Mouse (Mus musculus): ENCODE results near the gene Olfr191.
"Not testable (repeated sequence)": the region's sequence is repeated elsewhere in the genome, so short reads cannot be mapped to it uniquely, and the experiment has no call there.

Gene Olfr191

GRCm38 (mm10) chr16:59089722-59090121 lies at the start of gene Olfr191:
TSS of gene Olfr191 (minus strand) at chr16:59089822.
- not testable (repeated sequence) for DNase-seq (ENCODE audit: low read depth, low spot score)

- DNase-seq (ENCODE audit: low read depth, low spot score): no peak
Measured at GRCm38 (mm10) chr16:59130740-59131139, 41.1 kb upstream of the Olfr191 start.

- no peak for DNase-seq (ENCODE audit: low read depth, low spot score)
Measured at GRCm38 (mm10) chr16:59120969-59121368, 31.3 kb upstream of the Olfr191 start, which contains the start of gene Olfr194. TSS of gene Olfr194 (minus strand) at chr16:59121069.

GRCm38 (mm10) chr16:59111781-59112180 lies 22.2 kb upstream of the Olfr191 start, which contains the start of gene Olfr193:
TSS of gene Olfr193 (minus strand) at chr16:59111881.
- no peak for DNase-seq (ENCODE audit: low read depth, low spot score)

GRCm38 (mm10) chr16:59108522-59108921 lies 18.9 kb upstream of the Olfr191 start:
- DNase-seq (ENCODE audit: low read depth, low spot score): not testable (repeated sequence)

GRCm38 (mm10) chr16:59105312-59105711 lies 15.7 kb upstream of the Olfr191 start:
- DNase-seq (ENCODE audit: low read depth, low spot score): no peak

GRCm38 (mm10) chr16:59081113-59081512 lies 8.5 kb downstream of the Olfr191 start:
- not testable (repeated sequence) for DNase-seq (ENCODE audit: low read depth, low spot score)

- no peak for DNase-seq (ENCODE audit: low read depth, low spot score)
Measured at GRCm38 (mm10) chr16:59077905-59078304, 11.7 kb downstream of the Olfr191 start, which contains the start of gene Olfr190. TSS of gene Olfr190 (minus strand) at chr16:59078005.

- DNase-seq (ENCODE audit: low read depth, low spot score): no peak
Measured at GRCm38 (mm10) chr16:59073520-59073919, 16.1 kb downstream of the Olfr191 start.

GRCm38 (mm10) chr16:59071755-59072154 lies 17.9 kb downstream of the Olfr191 start:
- DNase-seq (ENCODE audit: low read depth, low spot score): no peak

GRCm38 (mm10) chr16:59062411-59062810 lies 27.2 kb downstream of the Olfr191 start:
- DNase-seq (ENCODE audit: low read depth, low spot score): not testable (repeated sequence)

GRCm38 (mm10) chr16:59049286-59049685 lies 40.3 kb downstream of the Olfr191 start:
- DNase-seq (ENCODE audit: low read depth, low spot score): not testable (repeated sequence)

- DNase-seq (ENCODE audit: low read depth, low spot score): no peak
Measured at GRCm38 (mm10) chr16:59048860-59049259, 40.8 kb downstream of the Olfr191 start.

GRCm38 (mm10) chr16:59047579-59047978 lies 42.0 kb downstream of the Olfr191 start:
- DNase-seq (ENCODE audit: low read depth, low spot score): no peak

- no peak for DNase-seq (ENCODE audit: low read depth, low spot score)
Measured at GRCm38 (mm10) chr16:59045835-59046234, 43.8 kb downstream of the Olfr191 start.

GRCm38 (mm10) chr16:59039710-59040109 lies 49.9 kb downstream of the Olfr191 start, which contains the start of gene Olfr187:
TSS of gene Olfr187 (minus strand) at chr16:59039767.
- no peak for DNase-seq (ENCODE audit: low read depth, low spot score)
